Comparison of ENCODE assay signal across 8 mouse cellular contexts in the genomic region with DNA sequence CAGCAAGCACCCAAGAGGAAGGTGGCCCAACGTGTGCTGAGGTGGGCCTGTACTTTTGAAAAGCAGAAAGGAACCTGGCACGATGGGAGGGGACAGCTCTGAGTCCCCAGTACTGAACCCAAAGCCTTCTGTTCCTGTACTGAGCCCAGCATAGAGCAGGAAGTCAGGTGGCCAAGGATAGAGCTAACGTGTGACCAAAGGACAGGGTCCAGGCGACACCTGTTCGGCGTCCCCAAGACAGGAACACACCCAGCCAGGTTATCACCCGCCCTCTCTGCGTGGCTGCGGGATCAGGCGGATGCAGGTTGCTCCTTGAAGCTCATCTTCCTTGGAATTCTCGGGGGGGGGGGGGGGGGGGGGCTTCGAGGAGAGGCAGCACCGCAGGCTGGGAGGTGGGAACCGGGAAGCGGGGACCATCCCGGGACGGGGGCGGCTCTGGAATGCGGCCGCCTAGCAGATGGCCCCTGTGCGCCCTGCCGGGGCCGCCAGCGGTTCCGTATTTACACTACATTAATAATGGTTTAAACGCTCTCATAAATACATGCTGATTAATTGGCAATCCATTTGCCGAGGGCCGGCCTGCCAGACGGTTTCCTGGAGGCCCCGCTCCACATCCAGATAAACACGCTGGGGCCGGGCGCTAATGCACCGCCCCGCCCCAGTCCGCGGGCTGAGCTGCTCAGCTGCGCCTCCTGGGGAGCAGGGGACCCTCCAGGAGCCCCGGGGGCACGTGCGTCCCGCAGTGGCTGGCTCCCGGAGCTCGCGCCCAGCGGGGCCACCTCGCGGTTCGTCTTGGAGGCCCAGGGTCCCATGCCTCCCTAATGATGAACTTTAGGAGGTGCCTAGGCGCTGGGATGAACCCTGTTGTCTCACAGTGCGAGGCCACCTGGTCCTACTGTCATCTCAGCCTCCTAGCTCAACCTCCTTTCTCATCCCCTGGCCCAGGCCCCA.
DNase-seq lines count a peak whose midpoint lies in the region; ATAC-seq lines count a peak whose summit lies in the region.
"Had no signal": no experiment of that assay in that cellular context is flagged by ENCODE, and none has a peak within 500 bp of the region (broad histone marks: within the 10 kb centered on the region; RNA-seq: fewer than 3 reads in every experiment).

No protein-coding gene starts in this region.

- WGBS in forebrain, embryonic 11.5 days: 2% methylated on average over 45 of the region's 51 CpGs
- 1% methylated on average over 48 of the region's 51 CpGs for WGBS in intestine, embryonic 14.5 days

- no peaks in the 10 kb centered on the region for H3K9me3 ChIP-seq in forebrain, embryonic 11.5 days (ENCODE audit: control insufficient read depth, low read length)
- no peaks in the 10 kb centered on the region for H3K9me3 ChIP-seq in intestine, embryonic 14.5 days (ENCODE audit: control insufficient read depth, low read length)

- H3K27ac ChIP-seq in forebrain, embryonic 11.5 days (ENCODE audit: low read depth, low read length): no peak overlapping the region; the same call in 1 of the 2 replicates
- H3K27ac ChIP-seq in intestine, embryonic 14.5 days (ENCODE audit: low read depth): no peak overlapping the region

- H3K9ac ChIP-seq in forebrain, embryonic 11.5 days (ENCODE audit: low read length): no peak overlapping the region
- no peak overlapping the region for H3K9ac ChIP-seq in intestine, embryonic 14.5 days (ENCODE audit: low read length)

- H3K4me3 ChIP-seq in forebrain, embryonic 11.5 days (ENCODE audit: low read depth, low read length): peak overlapping the region; percentile 16
- peak overlapping the region; percentile 32 for H3K4me3 ChIP-seq in intestine, embryonic 14.5 days (ENCODE audit: low read depth, low read length)
- H3K4me3 ChIP-seq: myocyte had no signal

- DNase-seq in thymus, postnatal 14 days: peak; percentile 29
- DNase-seq in thymus, postnatal 0 days (ENCODE audit: low spot score): no peak
- DNase-seq in forebrain, embryonic 11.5 days (ENCODE audit: low spot score): peak; percentile 61
- peak; percentile 80 for DNase-seq in intestine, embryonic 14.5 days (ENCODE audit: low spot score)
- DNase-seq in right cerebral cortex, postnatal 36 days (ENCODE audit: low spot score in 2 of 2): no peak
- no peak for DNase-seq in left cerebral cortex, adult 9 months (ENCODE audit: low spot score in 2 of 2)

- peaks cover 6% of the 10 kb centered on the region for H3K4me1 ChIP-seq in forebrain, embryonic 11.5 days (replicated peaks; ENCODE audit: control insufficient read depth, insufficient read depth, low read length)
- peaks cover 12% of the 10 kb centered on the region; the same call in 1 of the 2 replicates for H3K4me1 ChIP-seq in intestine, embryonic 14.5 days (replicated peaks; ENCODE audit: control insufficient read depth, insufficient read depth, low read length)

- ATAC-seq in forebrain, embryonic 11.5 days (replicated peaks; ENCODE audit: low FRiP score): no peak; the same call in 1 of the 2 replicates
- ATAC-seq in intestine, embryonic 14.5 days (replicated peaks; ENCODE audit: low FRiP score, low TSS enrichment, low read depth): peak; percentile 54
- peak; percentile 48; the same call in 1 of the 2 replicates for ATAC-seq in megakaryocyte-erythroid progenitor cell, adult 5-6 weeks (replicated peaks; ENCODE audit: low FRiP score, low TSS enrichment, poor library complexity, severe bottlenecking)

- peaks cover 44% of the 10 kb centered on the region for H3K27me3 ChIP-seq in forebrain, embryonic 11.5 days (ENCODE audit: control insufficient read depth, insufficient read depth, low read length)
- peaks cover 75% of the 10 kb centered on the region for H3K27me3 ChIP-seq in intestine, embryonic 14.5 days (replicated peaks; ENCODE audit: control insufficient read depth, insufficient read depth, low read length)

- no peaks in the 10 kb centered on the region for H3K36me3 ChIP-seq in forebrain, embryonic 11.5 days (ENCODE audit: control insufficient read depth, insufficient read depth, low read length)
- H3K36me3 ChIP-seq in intestine, embryonic 14.5 days (ENCODE audit: control insufficient read depth, insufficient read depth, low read length): no peaks in the 10 kb centered on the region

- peak overlapping the region; percentile 49 for H3K4me2 ChIP-seq in forebrain, embryonic 11.5 days (ENCODE audit: low read depth, low read length, severe bottlenecking)
- peak overlapping the region; percentile 63 for H3K4me2 ChIP-seq in intestine, embryonic 14.5 days (ENCODE audit: low read length)

Comparison
In these comparisons a context has a peak if more than half of its experiments do, and no peak if none do; other contexts are left out.
1. DNase-seq: peak in thymus, postnatal 14 days (single experiment), forebrain, embryonic 11.5 days (single experiment) and intestine, embryonic 14.5 days (single experiment); none in thymus, postnatal 0 days (single experiment), right cerebral cortex, postnatal 36 days (0 of 2) and left cerebral cortex, adult 9 months (0 of 2).